Comparison of ENCODE assay signal across 13 mouse cellular contexts in genomic region chr10:27249741-27250140, GRCm38 (mm10).
"Had no signal": no experiment of that assay in that cellular context is flagged by ENCODE, and none has a peak within 500 bp of the region (broad histone marks: within the 10 kb centered on the region; RNA-seq: fewer than 3 reads in every experiment).

No protein-coding gene starts in this region.

- H3K4me3 ChIP-seq: left cerebral cortex, adult 2 months; liver, embryonic 13.5 days; midbrain, embryonic 12.5 days; midbrain, embryonic 15.5 days; neural tube, embryonic 13.5 days had no signal

- H3K9me3 ChIP-seq: liver, embryonic 13.5 days; midbrain, embryonic 12.5 days; midbrain, embryonic 15.5 days; neural tube, embryonic 13.5 days had no signal

- H3K4me2 ChIP-seq: liver, embryonic 13.5 days; midbrain, embryonic 12.5 days; midbrain, embryonic 15.5 days; neural tube, embryonic 13.5 days had no signal

- H3K27me3 ChIP-seq: liver, embryonic 13.5 days; midbrain, embryonic 12.5 days; midbrain, embryonic 15.5 days; neural tube, embryonic 13.5 days had no signal

- H3K9ac ChIP-seq: liver, embryonic 13.5 days; midbrain, embryonic 12.5 days; midbrain, embryonic 15.5 days; neural tube, embryonic 13.5 days had no signal

- H3K27ac ChIP-seq: kidney, postnatal 0 days; left cerebral cortex, adult 2 months; liver, embryonic 13.5 days; macrophage; midbrain, embryonic 12.5 days; midbrain, embryonic 15.5 days; neural tube, embryonic 13.5 days had no signal

- H3K4me1 ChIP-seq: liver, embryonic 13.5 days; midbrain, embryonic 12.5 days; midbrain, embryonic 15.5 days; neural tube, embryonic 13.5 days had no signal

- ATAC-seq: midbrain, embryonic 15.5 days had no signal

- DNase-seq: kidney, postnatal 25 days; layer of hippocampus, postnatal 36 days; liver, embryonic 13.5 days; lung, adult 2 months; lung, postnatal 14 days; thymus, adult 18-20 months; thymus, postnatal 36 days had no signal

- H3K36me3 ChIP-seq: liver, embryonic 13.5 days; midbrain, embryonic 12.5 days; midbrain, embryonic 15.5 days; neural tube, embryonic 13.5 days had no signal
